Mouse (Mus musculus): ENCODE data around the gene Mtg1. TPM values are rescaled to one million over a fixed set of nuclear protein-coding genes. Genes with fewer than 3 reads are reported as not detected.

Gene Mtg1
- 10 to 100 TPM; 17.5 to 26.8 TPM for total RNA-seq (2023)

GRCm38 (mm10) chr7:140137135-140138020 lies at the start of gene Mtg1:
TSS of gene Mtg1 (plus strand) at chr7:140137564.

GRCm38 (mm10) chr7:140092924-140093528 lies 44.3 kb upstream of the Mtg1 start, which contains the start of gene Prap1:
TSS of gene Prap1 (plus strand) at chr7:140093395.

DNA sequence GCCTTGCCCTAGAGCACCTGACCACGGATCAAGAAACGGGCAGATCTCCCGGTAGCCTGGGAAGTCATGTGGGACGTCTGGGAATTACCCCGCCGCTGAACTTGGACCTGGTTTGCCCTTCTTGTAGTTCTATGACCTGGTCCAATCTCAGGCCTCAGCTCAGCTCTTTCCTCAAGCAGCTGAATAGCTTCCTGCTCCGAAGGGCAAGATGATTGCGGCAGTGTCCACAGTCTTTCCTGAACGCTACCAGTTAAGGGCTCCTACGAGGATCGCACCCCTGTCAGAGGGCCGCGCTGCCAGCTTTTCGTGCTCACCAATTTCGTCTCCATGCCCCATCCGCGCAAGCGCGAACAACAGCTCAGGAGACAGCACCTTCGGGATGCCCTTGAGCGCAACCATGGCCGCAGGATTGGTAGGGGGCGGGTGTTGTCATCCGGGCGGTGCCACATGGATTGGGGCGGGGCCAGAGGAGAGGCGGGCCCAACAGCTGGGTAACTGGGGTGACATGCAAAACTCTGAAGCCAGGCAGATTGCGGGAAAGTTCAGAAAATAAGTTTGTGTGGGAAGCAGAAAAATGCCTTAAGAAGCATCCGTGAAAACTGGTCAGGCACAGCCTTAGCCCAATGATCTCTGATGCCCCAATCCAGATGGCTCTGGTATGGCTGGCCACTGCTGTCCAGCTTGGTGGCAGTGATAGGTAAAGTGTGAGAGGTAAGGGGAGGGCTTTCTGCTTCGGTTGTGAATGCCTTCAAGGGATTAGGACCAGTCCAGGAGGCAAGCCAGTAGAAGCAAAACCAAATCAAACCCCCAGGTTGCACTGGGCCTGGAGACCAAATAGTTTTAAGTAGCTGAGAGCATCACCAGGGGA lies 35.1 kb upstream of the Mtg1 start, which contains the start of gene Fuom:
Gene Fuom (minus strand): TSS at position 449 of the 868 bp plus-strand sequence.

GRCm38 (mm10) chr7:140115583-140116328 lies 21.6 kb upstream of the Mtg1 start, which contains the start of gene Paox:
TSS of gene Paox (plus strand) at chr7:140115799.

DNA sequence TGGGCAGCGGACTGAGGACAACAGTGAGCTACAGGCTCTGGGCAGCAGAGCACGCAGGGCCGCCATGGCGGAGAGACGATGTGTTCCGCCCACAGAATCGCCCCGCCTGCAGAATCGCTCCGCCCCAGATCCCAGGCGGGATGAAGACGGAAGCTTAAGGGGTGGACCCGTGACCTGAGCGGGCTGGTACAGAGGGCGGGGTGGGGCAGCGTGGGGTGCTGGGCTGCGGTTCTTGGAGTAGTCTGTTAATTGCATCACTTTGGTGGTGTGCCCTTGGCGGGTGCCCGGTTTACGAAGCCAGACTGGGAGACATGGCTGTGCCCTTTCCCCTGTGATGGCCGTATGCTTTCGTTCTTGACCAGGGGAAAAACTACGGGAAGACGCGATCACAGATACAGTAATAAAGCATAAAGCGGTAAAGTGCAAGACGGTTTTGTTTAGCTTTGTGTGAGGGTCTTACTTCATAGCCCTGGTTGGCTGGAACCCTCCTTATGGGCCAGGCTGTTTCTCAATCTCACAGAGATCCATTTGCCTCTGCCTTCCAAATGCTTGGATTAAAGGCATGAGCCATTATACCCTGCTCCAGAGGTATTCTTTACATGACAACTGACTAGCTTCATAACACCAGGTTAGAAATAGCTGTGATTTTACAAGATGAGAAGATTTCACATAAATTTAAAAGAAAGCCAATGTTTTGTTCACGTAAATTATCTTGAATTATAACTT lies 20.9 kb upstream of the Mtg1 start, which contains the start of gene Echs1:
Gene Echs1 (minus strand): TSS at position 148 of the 726 bp plus-strand sequence.

DNA sequence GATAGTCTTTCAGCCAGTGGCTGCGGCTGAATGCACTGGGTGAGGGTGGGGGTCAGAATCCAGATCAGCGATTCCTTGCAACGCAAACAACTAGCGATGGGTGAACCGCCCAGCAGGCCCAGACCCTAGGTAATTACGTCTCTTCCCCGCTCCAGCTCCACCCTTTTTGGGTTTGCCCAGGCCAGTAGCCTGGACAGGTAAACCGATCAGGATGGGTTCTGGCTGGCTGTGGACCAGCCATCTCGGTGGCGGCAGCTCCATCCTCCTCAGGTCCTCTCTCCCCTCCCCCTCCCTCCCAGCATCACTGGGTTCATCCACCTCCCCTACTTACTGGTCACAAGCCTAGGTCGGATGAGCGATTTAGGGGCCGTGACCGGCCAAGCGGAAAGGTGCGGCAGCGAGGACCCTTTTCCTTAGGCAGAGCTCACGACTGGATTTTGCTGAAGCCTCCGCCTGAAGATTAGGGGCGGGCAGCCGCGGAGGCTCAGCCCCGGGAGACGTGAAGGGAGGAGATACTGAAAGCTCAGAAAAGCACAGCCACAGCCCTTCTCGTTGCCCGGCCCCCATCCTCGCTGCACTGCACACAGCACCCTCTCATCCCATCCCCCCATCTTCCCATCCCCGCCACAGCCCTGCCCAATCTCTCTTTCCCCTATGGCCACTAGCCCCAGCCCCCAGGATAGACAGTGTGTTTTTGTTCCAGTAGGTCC lies 17.0 kb downstream of the Mtg1 start, which contains the start of gene Sprn:
Gene Sprn (minus strand): TSS at position 660 of the 710 bp plus-strand sequence.

GRCm38 (mm10) chr7:140164664-140165063 lies 27.3 kb downstream of the Mtg1 start, which contains the start of gene Olfr522:
TSS of gene Olfr522 (minus strand) at chr7:140164764.

DNA sequence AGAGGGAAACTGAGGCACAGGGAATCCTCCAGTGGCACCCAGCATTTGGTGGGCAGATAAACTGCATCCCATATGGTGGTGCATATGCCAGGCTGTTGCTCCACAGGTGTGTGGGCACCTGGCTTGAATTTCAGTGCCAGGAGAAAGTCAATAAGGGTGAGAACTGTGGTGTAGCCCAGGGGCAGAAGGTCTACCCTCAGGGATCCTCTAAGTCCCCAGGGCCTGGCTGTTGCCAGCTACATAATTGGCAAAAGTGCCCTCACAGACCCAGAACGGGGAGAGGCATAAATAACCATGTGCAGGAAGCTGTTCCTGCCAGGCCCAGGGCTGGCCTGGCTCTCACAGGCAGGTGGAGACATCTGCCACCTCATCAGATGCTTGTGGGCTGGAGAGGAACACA lies 35.6 kb downstream of the Mtg1 start, which contains the start of gene Olfr523:
Gene Olfr523 (plus strand): TSS at position 282 of the 400 bp plus-strand sequence.

Other genes with a start within 250 kb of the Mtg1 start
- gene Kndc1, start 242.9 kb upstream of the Mtg1 start, total RNA-seq (2023): not detected
- 1 to 10 TPM; 1.2 to 1.6 TPM for gene Utf1, start 193.8 kb upstream of the Mtg1 start, total RNA-seq (2023)
- not detected for gene 6430531B16Rik, start 158.8 kb upstream of the Mtg1 start, total RNA-seq (2023)
- gene Adam8, start 145.0 kb upstream of the Mtg1 start, total RNA-seq (2023): 1 to 10 TPM; 5.3 to 6.2 TPM
- 10 to 100 TPM; 34.5 to 36.2 TPM for gene Zfp511, start 101.2 kb upstream of the Mtg1 start, total RNA-seq (2023)
- 10 to 100 TPM; 35.2 to 37.0 TPM for gene Tubgcp2, start 100.9 kb upstream of the Mtg1 start, total RNA-seq (2023)
- gene Msx3, start 88.5 kb upstream of the Mtg1 start, total RNA-seq (2023): not detected
- gene Caly, start 55.0 kb upstream of the Mtg1 start, total RNA-seq (2023): not detected
- not detected for gene Prap1, start 44.2 kb upstream of the Mtg1 start, total RNA-seq (2023)
- gene Fuom, start 35.1 kb upstream of the Mtg1 start, total RNA-seq (2023): 10 to 100 TPM; 10.8 to 11.7 TPM
- 1 to 10 TPM; 5.7 to 6.3 TPM for gene Paox, start 21.8 kb upstream of the Mtg1 start, total RNA-seq (2023)
- gene Echs1, start 21.1 kb upstream of the Mtg1 start, total RNA-seq (2023): 10 to 100 TPM; 33.6 to 34.2 TPM
- not detected for gene Sprn, start 17.3 kb downstream of the Mtg1 start, total RNA-seq (2023)
- not detected for gene Olfr522, start 27.2 kb downstream of the Mtg1 start, total RNA-seq (2023)
- not detected for gene Olfr523, start 35.7 kb downstream of the Mtg1 start, total RNA-seq (2023)
- gene Olfr524, start 68.4 kb downstream of the Mtg1 start, total RNA-seq (2023): not detected
- gene Cd163l1, start 80.7 kb downstream of the Mtg1 start, total RNA-seq (2023): 1 to 10 TPM in 1 of 2 experiments, under 1 TPM in 1; 0.86 to 2.6 TPM
- 1 to 10 TPM; 3.6 to 4.5 TPM for gene 5830411N06Rik, start 109.7 kb downstream of the Mtg1 start, total RNA-seq (2023)
- not detected for gene Olfr525, start 183.3 kb downstream of the Mtg1 start, total RNA-seq (2023)
- not detected for gene Olfr527, start 196.5 kb downstream of the Mtg1 start, total RNA-seq (2023)
- gene Olfr60, start 224.1 kb downstream of the Mtg1 start, total RNA-seq (2023): not detected
- not detected for gene Olfr530, start 238.8 kb downstream of the Mtg1 start, total RNA-seq (2023)

Data from T-cell, adult 66 days (primary cell).